Mouse (Mus musculus): ENCODE results near the gene Sema4d. TPM values are rescaled to one million over a fixed set of nuclear protein-coding genes. Genes with fewer than 3 reads are reported as not detected.
A peak's percentile ranks its signal among the peaks of the same experiment; 100 is the strongest.

Gene Sema4d
- polyA plus RNA-seq, 1 experiment: 24.6 TPM

- H3K9me3 ChIP-seq (replicated peaks; ENCODE audit: control insufficient read depth, insufficient read depth, low read length, poor library complexity, severe bottlenecking): no peaks in the 10 kb centered on the region
- no peaks in the 10 kb centered on the region for H3K4me1 ChIP-seq (ENCODE audit: control insufficient read depth, insufficient read depth, low read length)
- H3K36me3 ChIP-seq (ENCODE audit: control insufficient read depth, insufficient read depth, low read length, poor library complexity, severe bottlenecking): peaks cover 25% of the 10 kb centered on the region
- peak within 1 kb of the TSS; percentile 95 for H3K4me3 ChIP-seq (ENCODE audit: low read depth, low read length)
- peak within 1 kb of the TSS; percentile 79 for H3K27ac ChIP-seq (ENCODE audit: insufficient read depth, low read length)
- TF ChIP-seq CTCF (IDR thresholded peaks at IDR 0.05; ENCODE audit: low read depth, low read length): no peak
- peak; percentile 92 for TF ChIP-seq POLR2A (IDR thresholded peaks at IDR 0.05; ENCODE audit: insufficient read depth, low read length)
- TF ChIP-seq EP300 (IDR thresholded peaks at IDR 0.05; ENCODE audit: insufficient read depth, low read depth, low read length): peak; percentile 80
- no peaks in the 10 kb centered on the region for H3K27me3 ChIP-seq (ENCODE audit: control insufficient read depth, insufficient read depth, low read length, poor library complexity, severe bottlenecking)
- peak within 1 kb of the TSS; percentile 91 for H3K9ac ChIP-seq (ENCODE audit: low read depth, poor library complexity, severe bottlenecking)
These were observed 148.4 kb downstream of the Sema4d start, which contains the start of gene Cks2 for GRCm38 (mm10) chr13:51644829-51645789. Gene Cks2, plus strand, starts transcription at chr13:51645232.

- H3K9me3 ChIP-seq (replicated peaks; ENCODE audit: control insufficient read depth, insufficient read depth, low read length, poor library complexity, severe bottlenecking): peaks cover 4% of the 10 kb centered on the region; the same call in 1 of the 2 replicates
- peak overlapping the region; percentile 95 for H3K4me3 ChIP-seq (ENCODE audit: low read depth, low read length)
- H3K9ac ChIP-seq (ENCODE audit: low read depth, poor library complexity, severe bottlenecking): peak overlapping the region; percentile 80
- H3K36me3 ChIP-seq (ENCODE audit: control insufficient read depth, insufficient read depth, low read length, poor library complexity, severe bottlenecking): peaks cover 17% of the 10 kb centered on the region
- H3K27me3 ChIP-seq (ENCODE audit: control insufficient read depth, insufficient read depth, low read length, poor library complexity, severe bottlenecking): no peaks in the 10 kb centered on the region
- H3K27ac ChIP-seq (ENCODE audit: insufficient read depth, low read length): peak overlapping the region; percentile 47
- no peak for TF ChIP-seq EP300 (IDR thresholded peaks at IDR 0.05; ENCODE audit: insufficient read depth, low read depth, low read length)
- TF ChIP-seq POLR2A (IDR thresholded peaks at IDR 0.05; ENCODE audit: insufficient read depth, low read length): no peak
- no peak for TF ChIP-seq CTCF (IDR thresholded peaks at IDR 0.05; ENCODE audit: low read depth, low read length)
- H3K4me1 ChIP-seq (ENCODE audit: control insufficient read depth, insufficient read depth, low read length): no peaks in the 10 kb centered on the region
These were observed 149.4 kb downstream of the Sema4d start for GRCm38 (mm10) chr13:51643924-51644828.

GRCm38 (mm10) chr13:51642171-51642778 lies 151.3 kb downstream of the Sema4d start:
- Histone ChIP-seq H3K4me1 (ENCODE audit: control insufficient read depth, insufficient read depth, low read length) (no peaks in the 10 kb centered on the region), H3K27ac (ENCODE audit: insufficient read depth, low read length) (no peak overlapping the region; the same call in 1 of the 2 replicates), H3K9ac (ENCODE audit: low read depth, poor library complexity, severe bottlenecking) (no peak overlapping the region), H3K36me3 (ENCODE audit: control insufficient read depth, insufficient read depth, low read length, poor library complexity, severe bottlenecking) (peaks cover 5% of the 10 kb centered on the region), H3K4me3 (ENCODE audit: low read depth, low read length) (no peak overlapping the region), H3K9me3 (replicated peaks; ENCODE audit: control insufficient read depth, insufficient read depth, low read length, poor library complexity, severe bottlenecking) (peaks cover 5% of the 10 kb centered on the region; the same call in 1 of the 2 replicates), H3K27me3 (ENCODE audit: control insufficient read depth, insufficient read depth, low read length, poor library complexity, severe bottlenecking) (no peaks in the 10 kb centered on the region)
- TF ChIP-seq EP300 (IDR thresholded peaks at IDR 0.05; ENCODE audit: insufficient read depth, low read depth, low read length) (no peak), POLR2A (IDR thresholded peaks at IDR 0.05; ENCODE audit: insufficient read depth, low read length) (no peak), CTCF (IDR thresholded peaks at IDR 0.05; ENCODE audit: low read depth, low read length) (no peak)

DNA sequence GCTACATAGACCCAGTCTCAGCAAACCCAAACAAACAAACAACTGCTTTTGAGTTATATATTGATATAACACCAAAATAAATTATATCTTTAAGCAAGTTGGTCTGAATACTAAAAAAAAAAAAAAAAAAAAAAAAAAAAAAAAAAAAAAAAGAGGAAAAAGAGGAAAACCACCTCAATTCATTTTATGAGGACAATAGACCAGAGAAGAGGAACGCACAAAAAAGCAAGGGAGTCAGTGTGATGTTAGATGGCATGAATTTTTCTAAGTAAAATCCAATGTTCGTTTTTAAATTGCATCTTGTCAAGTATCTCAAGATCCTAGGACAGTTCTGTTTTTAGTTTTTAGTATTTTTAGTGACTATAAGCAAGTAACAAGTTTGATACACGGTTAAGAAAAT lies 152.1 kb downstream of the Sema4d start:
- H3K36me3 ChIP-seq (ENCODE audit: control insufficient read depth, insufficient read depth, low read length, poor library complexity, severe bottlenecking): no peaks in the 10 kb centered on the region

GRCm38 (mm10) chr13:51638958-51639357 lies 154.6 kb downstream of the Sema4d start:
- Histone ChIP-seq H3K9me3 (replicated peaks; ENCODE audit: control insufficient read depth, insufficient read depth, low read length, poor library complexity, severe bottlenecking) (peaks cover 5% of the 10 kb centered on the region; the same call in 1 of the 2 replicates), H3K4me3 (ENCODE audit: low read depth, low read length) (no peak overlapping the region), H3K4me1 (ENCODE audit: control insufficient read depth, insufficient read depth, low read length) (no peaks in the 10 kb centered on the region), H3K9ac (ENCODE audit: low read depth, poor library complexity, severe bottlenecking) (no peak overlapping the region), H3K36me3 (ENCODE audit: control insufficient read depth, insufficient read depth, low read length, poor library complexity, severe bottlenecking) (no peaks in the 10 kb centered on the region), H3K27ac (ENCODE audit: insufficient read depth, low read length) (no peak overlapping the region), H3K27me3 (ENCODE audit: control insufficient read depth, insufficient read depth, low read length, poor library complexity, severe bottlenecking) (no peaks in the 10 kb centered on the region)
- TF ChIP-seq CTCF (IDR thresholded peaks at IDR 0.05; ENCODE audit: low read depth, low read length) (no peak), EP300 (IDR thresholded peaks at IDR 0.05; ENCODE audit: insufficient read depth, low read depth, low read length) (no peak), POLR2A (IDR thresholded peaks at IDR 0.05; ENCODE audit: insufficient read depth, low read length) (no peak)

More for the DNA sequence above, 152.1 kb downstream of the Sema4d start:
- Histone ChIP-seq H3K4me3 (ENCODE audit: low read depth, low read length) (no peak overlapping the region), H3K9ac (ENCODE audit: low read depth, poor library complexity, severe bottlenecking) (no peak overlapping the region), H3K9me3 (replicated peaks; ENCODE audit: control insufficient read depth, insufficient read depth, low read length, poor library complexity, severe bottlenecking) (peaks cover 5% of the 10 kb centered on the region; the same call in 1 of the 2 replicates), H3K4me1 (ENCODE audit: control insufficient read depth, insufficient read depth, low read length) (no peaks in the 10 kb centered on the region), H3K27ac (ENCODE audit: insufficient read depth, low read length) (no peak overlapping the region), H3K27me3 (ENCODE audit: control insufficient read depth, insufficient read depth, low read length, poor library complexity, severe bottlenecking) (no peaks in the 10 kb centered on the region)
- TF ChIP-seq EP300 (IDR thresholded peaks at IDR 0.05; ENCODE audit: insufficient read depth, low read depth, low read length): no peak
- TF ChIP-seq CTCF (IDR thresholded peaks at IDR 0.05; ENCODE audit: low read depth, low read length): no peak

Other genes with a start within 250 kb of the Sema4d start
- 0.25 and 0.32 TPM in 2 replicates for gene Shc3, start 224.3 kb downstream of the Sema4d start, polyA plus RNA-seq (2011; ENCODE audit: insufficient read depth, insufficient read length, low read depth, missing spikeins)
- 423 and 447 TPM in 2 replicates for gene Cks2, start 148.5 kb downstream of the Sema4d start, polyA plus RNA-seq (2011; ENCODE audit: insufficient read depth, insufficient read length, low read depth, missing spikeins)
- 21.1 and 25.5 TPM in 2 replicates for gene Secisbp2, start 142.1 kb downstream of the Sema4d start, polyA plus RNA-seq (2011; ENCODE audit: insufficient read depth, insufficient read length, low read depth, missing spikeins)
- gene Gadd45g, start 52.9 kb upstream of the Sema4d start, polyA plus RNA-seq (2011; ENCODE audit: insufficient read depth, insufficient read length, low read depth, missing spikeins): 6.4 and 9.6 TPM in 2 replicates